Mouse (Mus musculus): ENCODE data around the gene Palld. TPM values are rescaled to one million over a fixed set of nuclear protein-coding genes. Genes with fewer than 3 reads are reported as not detected.

Gene Palld
- polyA plus RNA-seq, 1 experiment from 2014 or later: 49.7 TPM

- Histone ChIP-seq H3K4me2 (ENCODE audit: low read length) (no peak overlapping the region), H3K27ac (no peak overlapping the region), H3K27me3 (ENCODE audit: insufficient read depth, low read length) (no peaks in the 10 kb centered on the region), H3K4me3 (replicated peaks; ENCODE audit: low read depth, low read length) (no peak overlapping the region), H3K9ac (ENCODE audit: low read depth, low read length) (no peak overlapping the region), H3K36me3 (ENCODE audit: insufficient read depth, low read length) (no peaks in the 10 kb centered on the region), H3K4me1 (replicated peaks; ENCODE audit: insufficient read depth, low read length) (no peaks in the 10 kb centered on the region), H3K9me3 (replicated peaks; ENCODE audit: low read length) (no peaks in the 10 kb centered on the region)
- no peak for ATAC-seq (replicated peaks; ENCODE audit: low FRiP score, low read depth)
- no peak for DNase-seq (ENCODE audit: low spot score)
- WGBS: 93% methylated on average over 5 of the region's 5 CpGs
- TF ChIP-seq CTCF (IDR thresholded peaks at IDR 0.05; ENCODE audit: low read depth): no peak
Measured at GRCm38 (mm10) chr8:61789289-61789688, 113.2 kb downstream of the Palld start.

- Histone ChIP-seq H3K9ac (ENCODE audit: low read depth, low read length) (no peak overlapping the region), H3K9me3 (replicated peaks; ENCODE audit: low read length) (no peaks in the 10 kb centered on the region), H3K4me3 (replicated peaks; ENCODE audit: low read depth, low read length) (no peak overlapping the region), H3K27ac (no peak overlapping the region), H3K36me3 (ENCODE audit: insufficient read depth, low read length) (no peaks in the 10 kb centered on the region), H3K4me1 (replicated peaks; ENCODE audit: insufficient read depth, low read length) (no peaks in the 10 kb centered on the region), H3K27me3 (ENCODE audit: insufficient read depth, low read length) (no peaks in the 10 kb centered on the region), H3K4me2 (ENCODE audit: low read length) (no peak overlapping the region)
- DNase-seq (ENCODE audit: low spot score): no peak
- WGBS: 74% methylated on average over 7 of the region's 7 CpGs
- no peak; the same call in 1 of the 2 replicates for ATAC-seq (replicated peaks; ENCODE audit: low FRiP score, low read depth)
- TF ChIP-seq CTCF (IDR thresholded peaks at IDR 0.05; ENCODE audit: low read depth): no peak
Measured at GRCm38 (mm10) chr8:61782931-61783491, 119.5 kb downstream of the Palld start.

- no peak overlapping the region for H3K4me2 ChIP-seq (ENCODE audit: low read length)
- H3K27me3 ChIP-seq (ENCODE audit: insufficient read depth, low read length): no peaks in the 10 kb centered on the region; the same call in 1 of the 2 replicates
- 53% methylated on average over 5 of the region's 5 CpGs for WGBS
- DNase-seq (ENCODE audit: low spot score) (no peak), ATAC-seq (replicated peaks; ENCODE audit: low FRiP score, low read depth) (no peak)
- H3K9ac ChIP-seq (ENCODE audit: low read depth, low read length): no peak overlapping the region
- no peak overlapping the region for H3K4me3 ChIP-seq (replicated peaks; ENCODE audit: low read depth, low read length)
- H3K4me1 ChIP-seq (replicated peaks; ENCODE audit: insufficient read depth, low read length): no peaks in the 10 kb centered on the region
- no peaks in the 10 kb centered on the region for H3K9me3 ChIP-seq (replicated peaks; ENCODE audit: low read length)
- TF ChIP-seq CTCF (IDR thresholded peaks at IDR 0.05; ENCODE audit: low read depth): no peak
- H3K36me3 ChIP-seq (ENCODE audit: insufficient read depth, low read length): no peaks in the 10 kb centered on the region
- H3K27ac ChIP-seq: no peak overlapping the region
Measured at GRCm38 (mm10) chr8:61780652-61781257, 121.7 kb downstream of the Palld start.

GRCm38 (mm10) chr8:61778194-61778593, 124.3 kb downstream of the Palld start:
- Histone ChIP-seq H3K36me3 (ENCODE audit: insufficient read depth, low read length) (no peaks in the 10 kb centered on the region), H3K9ac (ENCODE audit: low read depth, low read length) (no peak overlapping the region), H3K9me3 (replicated peaks; ENCODE audit: low read length) (no peaks in the 10 kb centered on the region), H3K4me3 (replicated peaks; ENCODE audit: low read depth, low read length) (no peak overlapping the region), H3K27me3 (ENCODE audit: insufficient read depth, low read length) (no peaks in the 10 kb centered on the region; the same call in 1 of the 2 replicates), H3K4me1 (replicated peaks; ENCODE audit: insufficient read depth, low read length) (no peaks in the 10 kb centered on the region), H3K27ac (no peak overlapping the region), H3K4me2 (ENCODE audit: low read length) (no peak overlapping the region)
- ATAC-seq (replicated peaks; ENCODE audit: low FRiP score, low read depth) (no peak), DNase-seq (ENCODE audit: low spot score) (no peak)
- TF ChIP-seq CTCF (IDR thresholded peaks at IDR 0.05; ENCODE audit: low read depth): no peak
- WGBS: 73% methylated on average over 3 of the region's 3 CpGs

- Histone ChIP-seq H3K4me3 (replicated peaks; ENCODE audit: low read depth, low read length) (no peak overlapping the region), H3K9me3 (replicated peaks; ENCODE audit: low read length) (no peaks in the 10 kb centered on the region), H3K27me3 (ENCODE audit: insufficient read depth, low read length) (no peaks in the 10 kb centered on the region; the same call in 1 of the 2 replicates), H3K9ac (ENCODE audit: low read depth, low read length) (no peak overlapping the region), H3K36me3 (ENCODE audit: insufficient read depth, low read length) (no peaks in the 10 kb centered on the region), H3K4me1 (replicated peaks; ENCODE audit: insufficient read depth, low read length) (no peaks in the 10 kb centered on the region), H3K27ac (no peak overlapping the region), H3K4me2 (ENCODE audit: low read length) (no peak overlapping the region)
- DNase-seq (ENCODE audit: low spot score) (no peak), ATAC-seq (replicated peaks; ENCODE audit: low FRiP score, low read depth) (no peak)
- no peak for TF ChIP-seq CTCF (IDR thresholded peaks at IDR 0.05; ENCODE audit: low read depth)
- WGBS: 38% methylated on average over 9 of the region's 9 CpGs
Measured at GRCm38 (mm10) chr8:61776560-61776959, 125.9 kb downstream of the Palld start.

GRCm38 (mm10) chr8:61775936-61776335, 126.6 kb downstream of the Palld start:
- Histone ChIP-seq H3K27ac (no peak overlapping the region), H3K4me1 (replicated peaks; ENCODE audit: insufficient read depth, low read length) (no peaks in the 10 kb centered on the region), H3K9ac (ENCODE audit: low read depth, low read length) (no peak overlapping the region), H3K4me2 (ENCODE audit: low read length) (no peak overlapping the region), H3K36me3 (ENCODE audit: insufficient read depth, low read length) (no peaks in the 10 kb centered on the region), H3K9me3 (replicated peaks; ENCODE audit: low read length) (no peaks in the 10 kb centered on the region), H3K4me3 (replicated peaks; ENCODE audit: low read depth, low read length) (no peak overlapping the region), H3K27me3 (ENCODE audit: insufficient read depth, low read length) (no peaks in the 10 kb centered on the region; the same call in 1 of the 2 replicates)
- DNase-seq (ENCODE audit: low spot score) (no peak), ATAC-seq (replicated peaks; ENCODE audit: low FRiP score, low read depth) (no peak)
- no peak for TF ChIP-seq CTCF (IDR thresholded peaks at IDR 0.05; ENCODE audit: low read depth)
- 66% methylated on average over 6 of the region's 6 CpGs for WGBS
